Mouse (Mus musculus) heart, adult 2 months (tissue): ENCODE results near the gene Limch1.

Experiments
- CTCF ChIP-seq: fragments of 200-600 bp; IDR thresholded peaks from 2 replicates; pipeline ENCODE4 v1.8.1; 2022; ENCODE audit warnings: antibody characterized with exemption, mild to moderate bottlenecking, moderate library complexity
- EP300 ChIP-seq: fragments of 200-500 bp; IDR thresholded peaks from 2 replicates; pipeline ENCODE4 v1.6.1; 2011; ENCODE audit warnings: low read depth, low read length, control low read depth; ENCODE audit not compliant: insufficient read depth
- POLR2A ChIP-seq: fragments of 200-500 bp; IDR thresholded peaks from 2 replicates; pipeline ENCODE4 v1.6.1; 2011; ENCODE audit warnings: mild to moderate bottlenecking, low read depth, low read length, control low read depth; ENCODE audit not compliant: insufficient read depth

- TF ChIP-seq POLR2A (no peak), CTCF (no peak), EP300 (no peak)
These were observed 80.0 kb downstream of the Limch1 start for GRCm38 (mm10) chr5:66825586-66825985.
